In the genomic region with DNA sequence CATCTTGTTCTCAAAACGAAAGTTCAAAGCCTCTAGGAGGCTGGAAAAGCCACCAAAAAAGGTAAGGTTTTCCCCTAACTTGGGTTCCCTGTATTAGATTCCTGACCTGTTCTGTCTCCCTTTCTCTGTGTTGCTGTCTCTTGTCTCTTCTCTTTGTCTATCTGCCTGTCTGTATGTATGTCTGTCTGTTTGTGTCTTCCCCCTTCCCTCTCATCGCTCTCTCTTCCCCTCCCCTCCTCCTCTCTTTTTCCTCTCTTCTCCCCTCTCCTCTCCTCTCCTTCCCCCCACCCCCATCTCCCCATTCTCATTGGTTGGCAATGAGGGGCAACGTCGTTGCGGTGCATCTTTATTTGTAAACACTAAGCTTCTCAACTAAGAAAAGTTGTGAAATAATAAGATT, we compare ENCODE assay signal across 8 mouse cellular contexts. TPM values are rescaled to one million over a fixed set of nuclear protein-coding genes. Genes with fewer than 3 reads are reported as not detected.
DNase-seq lines count a peak whose midpoint lies in the region; ATAC-seq and TF ChIP-seq lines count a peak whose summit lies in the region.

Ino80b (minus strand) TSS at position 101 of the 400 bp plus-strand sequence.

- no peak for TF ChIP-seq CTCF in E14TG2a.4 (conservative IDR thresholded peaks at IDR 0.05; ENCODE audit: low read length)
- no peak for TF ChIP-seq CTCF in hindbrain, postnatal 0 days (IDR thresholded peaks at IDR 0.05; ENCODE audit: low read depth)

- no peak for DNase-seq in hindbrain, postnatal 0 days (ENCODE audit: low spot score)
- DNase-seq in cerebellum, adult 11-12 months: no peak
- DNase-seq in T-cell, adult 2 months (ENCODE audit: low spot score): no peak

- ATAC-seq in erythroblast, adult 5-6 weeks (replicated peaks; ENCODE audit: low FRiP score, poor library complexity, severe bottlenecking): no peak
- ATAC-seq in forebrain, embryonic 15.5 days (replicated peaks): no peak
- ATAC-seq in hindbrain, postnatal 0 days: no peak

- H3K4me1 ChIP-seq in erythroblast, embryonic 14.5 days (ENCODE audit: control insufficient read depth): peaks cover 50% of the 10 kb centered on the region
- H3K4me1 ChIP-seq in E14TG2a.4 (replicated peaks; ENCODE audit: low read depth, low read length): peaks cover 39% of the 10 kb centered on the region
- peaks cover 37% of the 10 kb centered on the region for H3K4me1 ChIP-seq in forebrain, embryonic 15.5 days
- H3K4me1 ChIP-seq in hindbrain, postnatal 0 days (ENCODE audit: insufficient read depth, low read length): peaks cover 15% of the 10 kb centered on the region
- peaks cover 57% of the 10 kb centered on the region for H3K4me1 ChIP-seq in megakaryocyte, embryonic 14.5 days

- 13% methylated on average over 5 of the region's 5 CpGs for WGBS in forebrain, embryonic 15.5 days
- 26% methylated on average over 5 of the region's 5 CpGs for WGBS in hindbrain, postnatal 0 days

- peaks cover 16% of the 10 kb centered on the region for H3K36me3 ChIP-seq in erythroblast, embryonic 14.5 days (ENCODE audit: control insufficient read depth)
- H3K36me3 ChIP-seq in E14TG2a.4 (ENCODE audit: insufficient read depth, low read length): peaks cover 12% of the 10 kb centered on the region
- H3K36me3 ChIP-seq in forebrain, embryonic 15.5 days: no peaks in the 10 kb centered on the region
- H3K36me3 ChIP-seq in hindbrain, postnatal 0 days (ENCODE audit: insufficient read depth, low read length): no peaks in the 10 kb centered on the region
- H3K36me3 ChIP-seq in megakaryocyte, embryonic 14.5 days (replicated peaks; ENCODE audit: low read length): peaks cover 10% of the 10 kb centered on the region

- peak within 1 kb of the TSS; percentile 92 for H3K4me2 ChIP-seq in forebrain, embryonic 15.5 days (replicated peaks)
- peak within 1 kb of the TSS; percentile 96 for H3K4me2 ChIP-seq in hindbrain, postnatal 0 days (ENCODE audit: low read depth, low read length)

- no peaks in the 10 kb centered on the region for H3K27me3 ChIP-seq in erythroblast, embryonic 14.5 days (ENCODE audit: control insufficient read depth)
- H3K27me3 ChIP-seq in E14TG2a.4 (ENCODE audit: insufficient read depth, low read length): no peaks in the 10 kb centered on the region
- no peaks in the 10 kb centered on the region for H3K27me3 ChIP-seq in forebrain, embryonic 15.5 days
- H3K27me3 ChIP-seq in hindbrain, postnatal 0 days (ENCODE audit: insufficient read depth, low read length): no peaks in the 10 kb centered on the region
- no peaks in the 10 kb centered on the region for H3K27me3 ChIP-seq in megakaryocyte, embryonic 14.5 days (replicated peaks)

- H3K4me3 ChIP-seq in erythroblast, embryonic 14.5 days (replicated peaks): peak within 1 kb of the TSS; percentile 80
- peak within 1 kb of the TSS; percentile 91 for H3K4me3 ChIP-seq in E14TG2a.4 (replicated peaks; ENCODE audit: low read length)
- peak within 1 kb of the TSS; percentile 91 for H3K4me3 ChIP-seq in forebrain, embryonic 15.5 days
- peak within 1 kb of the TSS; percentile 75 for H3K4me3 ChIP-seq in hindbrain, postnatal 0 days (ENCODE audit: low read length)
- peak within 1 kb of the TSS; percentile 92 for H3K4me3 ChIP-seq in megakaryocyte, embryonic 14.5 days (replicated peaks)

- no peaks in the 10 kb centered on the region for H3K9me3 ChIP-seq in erythroblast, embryonic 14.5 days (ENCODE audit: control insufficient read depth, low read length)
- no peaks in the 10 kb centered on the region for H3K9me3 ChIP-seq in E14TG2a.4 (ENCODE audit: low read length)
- H3K9me3 ChIP-seq in forebrain, embryonic 15.5 days: no peaks in the 10 kb centered on the region
- no peaks in the 10 kb centered on the region for H3K9me3 ChIP-seq in hindbrain, postnatal 0 days (ENCODE audit: low read length)
- H3K9me3 ChIP-seq in megakaryocyte, embryonic 14.5 days: no peaks in the 10 kb centered on the region

- peak within 1 kb of the TSS; percentile 71 for H3K27ac ChIP-seq in forebrain, embryonic 15.5 days (replicated peaks)
- H3K27ac ChIP-seq in hindbrain, postnatal 0 days: no peak within 1 kb of the TSS

- H3K9ac ChIP-seq in forebrain, embryonic 15.5 days (replicated peaks): peak within 1 kb of the TSS; percentile 70
- H3K9ac ChIP-seq in hindbrain, postnatal 0 days (replicated peaks; ENCODE audit: low read length): peak within 1 kb of the TSS; percentile 43

RNA-seq across cellular contexts. Expression of gene Ino80b, which starts in this region (rescaled TPM):
- 26.4 TPM in 2 replicates for polyA plus RNA-seq in erythroblast, embryonic 14.5 days (2012)
- 0.77 and 5.2 TPM in 2 replicates for total RNA-seq in erythroblast, adult 5-6 weeks (2015; ENCODE audit: low replicate concordance)
- 19.2 and 25.0 TPM in 2 replicates for total RNA-seq in erythroblast, adult 5-6 weeks (2017; ENCODE audit: low replicate concordance)
- polyA plus RNA-seq in forebrain, embryonic 15.5 days (2015; fragmentation: Nextera tagmentation; extraction: Ambion mirVana): 15.6 and 16.5 TPM in 2 replicates
- 26.7 and 31.0 TPM in 2 replicates for total RNA-seq in hindbrain, postnatal 0 days (2014; rRNA removed)
- 12.0 and 14.8 TPM in 2 replicates for polyA plus RNA-seq in hindbrain, postnatal 0 days (2015; fragmentation: Nextera tagmentation; extraction: Ambion mirVana)
- polyA plus RNA-seq in megakaryocyte, embryonic 14.5 days (2012; ENCODE audit: insufficient read depth, low replicate concordance): 201 and 370 TPM in 2 replicates
